Mouse (Mus musculus) cerebellum, adult 11-12 months (tissue): ENCODE measurements around the gene Plgrkt.
A peak's percentile ranks its signal among the peaks of the same experiment; 100 is the strongest.
"Not testable (repeated sequence)": the region's sequence is repeated elsewhere in the genome, so short reads cannot be mapped to it uniquely, and the experiment has no call there.

Experiments
- DNase-seq: peaks from one replicate; pipeline ENCODE4 v3.0.0; 2022

Gene Plgrkt

GRCm38 (mm10) chr19:29366969-29367622 lies at the start of gene Plgrkt, which contains the start of gene Cd274:
Gene Plgrkt (minus strand): TSS chr19:29367390.
Gene Cd274 (plus strand): TSS chr19:29367455.
- DNase-seq: peak; percentile 44

GRCm38 (mm10) chr19:29416393-29416902 lies 49.3 kb upstream of the Plgrkt start:
- no peak for DNase-seq

DNA sequence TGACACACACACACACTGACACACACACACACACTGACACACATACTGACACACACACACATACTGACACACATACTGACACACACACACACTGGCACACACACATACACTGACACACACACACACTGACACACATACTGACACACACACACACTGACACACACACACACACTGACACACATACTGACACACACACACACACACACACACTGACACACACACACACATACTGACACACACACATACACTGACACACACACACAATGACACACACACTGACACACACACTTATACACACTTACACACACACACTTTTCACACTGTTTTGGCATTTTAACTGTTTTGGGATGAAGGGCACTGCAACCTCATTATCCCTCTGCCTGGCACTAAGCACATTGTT lies 47.7 kb upstream of the Plgrkt start:
- not testable (repeated sequence) for DNase-seq

DNA sequence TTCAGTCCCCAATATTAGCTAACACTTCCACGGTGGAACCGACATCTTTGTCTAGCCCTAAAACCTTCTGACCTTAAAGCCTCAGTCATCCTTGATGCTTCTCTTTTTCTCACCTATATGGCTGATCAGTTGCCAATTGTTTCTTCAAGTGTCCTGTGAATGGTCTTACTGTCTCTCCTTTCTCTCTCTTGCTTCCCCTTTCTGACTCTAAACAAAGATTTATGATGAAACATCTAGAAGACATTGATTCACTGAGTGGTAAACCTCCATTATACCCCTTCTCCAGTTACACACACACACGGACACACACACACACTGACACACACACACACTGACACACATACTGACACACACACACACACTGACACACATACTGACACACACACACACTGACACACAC lies 47.3 kb upstream of the Plgrkt start:
- DNase-seq: no peak

DNA sequence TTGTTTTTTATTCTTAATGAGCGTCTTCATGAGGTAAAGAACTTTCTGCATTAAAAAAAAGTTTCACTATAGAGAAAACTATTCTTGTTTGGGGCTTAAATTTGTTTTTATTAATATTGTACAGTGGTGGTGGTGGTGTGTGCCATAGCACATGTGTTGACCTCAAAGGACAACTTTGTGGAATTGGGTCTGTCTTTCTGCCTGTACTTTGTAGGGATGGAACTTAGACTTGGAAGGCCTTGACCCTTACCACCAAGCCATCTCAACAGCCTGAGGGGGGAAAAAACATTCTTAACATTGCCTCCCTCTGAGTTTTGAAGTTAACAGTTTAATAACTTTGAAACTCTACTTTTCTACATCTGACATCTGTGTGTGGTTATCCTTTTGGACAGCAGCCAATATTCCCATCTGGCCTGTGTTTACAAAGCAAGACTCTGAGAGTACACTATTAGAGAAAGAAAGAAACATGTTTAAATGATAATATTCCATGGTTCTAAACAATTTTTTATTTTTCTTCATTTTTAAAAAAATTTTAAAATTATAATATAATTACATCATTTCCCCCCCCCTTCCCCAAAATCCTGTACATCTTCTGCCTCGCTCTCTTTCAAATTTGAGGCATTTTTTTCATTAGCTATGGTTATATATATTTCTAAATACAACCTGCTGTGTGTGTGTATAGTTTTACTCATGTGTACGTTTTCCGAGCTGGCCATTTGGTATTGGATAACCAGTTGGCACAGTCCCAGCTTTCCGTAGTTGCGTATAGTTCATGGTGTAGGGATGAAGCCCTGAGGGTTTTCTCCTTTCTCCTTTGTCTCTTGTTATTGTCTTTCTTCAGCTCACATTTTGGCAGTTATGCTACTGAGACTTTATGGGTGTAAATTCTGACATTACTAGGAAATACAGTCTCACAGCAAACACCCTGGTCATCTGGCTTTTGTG lies 45.6 kb upstream of the Plgrkt start:
- DNase-seq: no peak

DNA sequence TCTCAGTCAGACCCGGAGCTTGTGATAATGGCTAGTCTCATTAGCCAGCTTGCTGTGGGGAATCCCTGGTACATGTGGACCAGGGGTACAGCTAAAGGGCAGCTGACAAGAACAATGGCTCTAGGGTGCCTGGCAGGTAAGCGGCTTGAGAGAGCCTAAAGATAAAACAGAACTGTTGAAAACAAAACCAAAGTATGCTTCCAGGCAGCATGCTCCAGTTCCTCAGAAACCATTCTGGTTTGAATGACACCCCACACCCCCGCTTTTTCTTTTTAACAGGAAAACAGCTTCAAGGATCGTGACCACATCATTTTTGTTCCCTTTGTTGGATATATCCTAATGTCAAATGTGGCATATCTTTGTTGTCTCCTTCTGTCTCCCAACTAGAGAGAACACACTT lies 43.4 kb upstream of the Plgrkt start, which contains the start of gene Pdcd1lg2:
Gene Pdcd1lg2, plus strand, starts transcription at position 301 of the 400 bp plus-strand sequence.
- no peak for DNase-seq

DNA sequence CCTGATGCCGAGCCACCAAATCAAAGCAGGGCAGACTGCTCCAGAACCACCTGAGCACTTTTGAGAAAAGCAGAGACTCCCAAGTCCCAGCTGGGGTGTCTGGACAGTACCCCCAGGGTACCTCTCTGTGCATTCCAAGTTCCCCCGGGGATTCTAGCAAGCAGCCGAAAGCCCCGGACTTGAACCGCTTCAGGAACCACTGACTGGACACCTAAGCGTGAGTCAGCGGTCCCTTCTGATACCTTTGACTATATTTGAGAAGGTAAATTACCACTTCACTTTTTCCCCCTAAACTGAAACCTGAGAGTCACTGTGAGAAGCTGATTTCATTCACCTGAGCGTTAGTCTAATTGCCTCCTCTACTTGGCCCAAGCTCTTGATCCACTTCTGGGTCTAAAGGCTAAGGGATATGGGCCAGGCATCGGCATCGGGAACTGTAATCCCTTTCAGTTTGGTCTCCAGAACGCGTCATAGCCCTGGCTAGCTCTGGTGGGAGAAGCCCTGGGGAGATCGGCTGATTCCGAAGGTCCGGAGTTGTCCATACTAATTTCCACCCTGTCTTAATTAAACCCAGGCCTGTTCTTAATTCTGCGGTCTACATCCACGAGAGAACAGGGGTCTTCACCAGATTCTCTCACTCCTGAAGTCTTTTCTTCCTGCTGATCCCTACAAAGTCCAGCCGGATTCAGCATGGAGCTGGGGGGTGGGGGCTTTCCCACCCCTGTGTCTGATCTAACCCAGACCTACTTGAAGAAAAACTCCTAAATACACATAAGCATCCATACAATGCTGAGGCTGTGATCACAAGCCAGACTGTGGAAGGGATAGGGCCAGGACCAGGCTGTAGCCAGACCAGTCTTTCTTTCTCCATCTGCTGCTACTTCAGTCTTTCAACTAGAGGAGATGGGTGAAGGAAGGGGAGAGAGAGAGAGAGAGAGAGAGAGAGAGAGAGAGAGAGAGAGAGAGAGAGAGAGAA lies 39.1 kb upstream of the Plgrkt start:
- DNase-seq: no peak

DNA sequence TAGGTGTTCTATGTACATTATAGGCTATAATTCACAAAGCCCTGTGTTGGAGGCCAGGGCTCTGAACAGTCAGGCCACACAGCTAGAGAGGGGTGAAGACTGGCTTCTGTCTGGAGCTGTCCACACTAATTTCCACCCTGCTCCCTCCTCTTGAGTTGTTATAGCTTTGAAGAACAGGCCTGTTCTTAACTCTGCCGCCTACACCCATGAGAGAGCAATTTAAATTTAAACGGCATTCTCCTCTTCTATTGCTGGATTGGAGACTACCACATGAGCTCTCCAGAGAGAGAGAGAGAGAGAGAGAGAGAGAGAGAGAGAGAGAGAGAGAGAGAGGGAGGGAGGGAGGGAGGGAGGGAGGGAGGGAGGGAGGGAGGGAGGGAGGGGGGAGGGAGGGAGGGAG lies 38.2 kb upstream of the Plgrkt start:
- no peak for DNase-seq

DNA sequence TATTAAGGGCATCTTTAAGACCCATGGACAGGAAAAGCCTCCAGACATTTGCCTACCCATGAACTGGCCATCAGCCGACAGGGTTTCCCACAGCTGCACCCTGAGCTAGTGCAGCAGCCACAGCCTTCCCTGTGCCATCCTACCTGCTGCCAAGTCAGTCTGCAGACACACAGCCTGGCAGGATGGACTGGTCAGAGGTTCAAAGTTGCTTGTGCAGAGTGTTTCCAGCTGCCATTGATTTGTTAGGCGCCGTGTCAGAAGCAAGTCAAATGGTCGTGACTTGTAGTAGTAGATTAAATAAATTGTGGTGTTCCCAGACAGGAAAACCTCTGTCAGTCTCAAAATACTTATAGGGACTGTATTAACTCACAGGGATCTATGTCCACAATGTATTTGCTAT lies 36.1 kb upstream of the Plgrkt start:
- no peak for DNase-seq

- DNase-seq: no peak
Measured at GRCm38 (mm10) chr19:29402621-29403020, 35.4 kb upstream of the Plgrkt start.

- no peak for DNase-seq
Measured at GRCm38 (mm10) chr19:29400466-29400865, 33.3 kb upstream of the Plgrkt start.

DNA sequence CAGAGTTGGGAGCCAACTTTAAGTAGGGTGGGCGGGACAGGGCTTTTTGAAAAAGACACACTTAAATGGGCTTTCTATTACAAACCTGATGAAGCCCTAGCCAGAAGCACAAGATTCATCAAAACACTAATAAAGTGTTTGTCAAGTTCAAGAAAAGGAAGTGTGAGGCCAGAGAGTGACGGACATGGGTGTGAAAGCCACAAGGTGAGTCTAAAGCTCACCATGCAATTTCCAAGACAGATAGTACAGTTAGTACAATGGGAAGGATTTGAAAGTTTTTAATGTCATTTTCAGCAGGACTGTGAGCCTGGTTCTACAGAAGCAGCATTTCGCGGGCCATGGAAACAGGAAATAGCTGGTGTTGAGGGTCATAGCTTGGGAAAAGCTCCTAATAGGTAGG lies 32.6 kb upstream of the Plgrkt start:
- DNase-seq: no peak

DNA sequence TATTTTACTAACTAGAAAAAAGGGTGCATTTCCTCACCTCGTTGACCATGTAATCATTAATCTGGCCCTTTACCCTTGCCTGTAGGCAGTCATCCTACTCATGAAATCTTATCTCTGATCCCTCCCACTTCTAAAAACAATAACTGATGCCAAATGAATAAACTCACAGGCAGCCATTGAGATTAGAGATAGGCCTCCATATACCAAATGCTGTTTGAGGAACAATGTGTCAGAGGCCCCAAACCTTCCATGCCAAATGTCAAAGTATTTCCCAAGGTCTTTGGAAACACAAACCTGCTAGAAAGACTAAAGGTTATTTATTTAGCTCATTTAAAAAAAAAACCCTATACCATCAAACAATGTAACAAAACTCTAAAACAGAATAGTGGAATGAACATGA lies 29.2 kb upstream of the Plgrkt start:
- DNase-seq: no peak

GRCm38 (mm10) chr19:29394721-29395120 lies 27.5 kb upstream of the Plgrkt start:
- DNase-seq: no peak

DNA sequence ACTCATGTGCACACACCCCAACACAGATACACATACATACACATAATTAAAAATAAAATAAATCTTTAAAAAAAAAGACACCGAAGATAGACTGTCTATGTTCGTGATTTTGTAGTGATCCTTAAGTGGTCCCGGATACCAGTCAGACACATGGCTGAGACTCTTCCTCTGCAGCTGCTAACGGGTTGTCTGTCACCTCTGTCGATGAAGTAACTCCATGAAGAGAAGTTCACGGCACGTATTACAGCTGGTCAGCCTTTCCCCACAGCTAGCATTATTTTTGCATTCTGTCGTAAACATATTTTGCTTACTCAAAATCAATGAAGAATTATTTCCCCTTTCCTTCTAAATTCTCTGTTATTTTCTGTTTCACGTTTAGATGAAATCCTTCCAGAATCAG lies 26.1 kb upstream of the Plgrkt start:
- no peak for DNase-seq

GRCm38 (mm10) chr19:29391279-29391678 lies 24.1 kb upstream of the Plgrkt start:
- no peak for DNase-seq

DNA sequence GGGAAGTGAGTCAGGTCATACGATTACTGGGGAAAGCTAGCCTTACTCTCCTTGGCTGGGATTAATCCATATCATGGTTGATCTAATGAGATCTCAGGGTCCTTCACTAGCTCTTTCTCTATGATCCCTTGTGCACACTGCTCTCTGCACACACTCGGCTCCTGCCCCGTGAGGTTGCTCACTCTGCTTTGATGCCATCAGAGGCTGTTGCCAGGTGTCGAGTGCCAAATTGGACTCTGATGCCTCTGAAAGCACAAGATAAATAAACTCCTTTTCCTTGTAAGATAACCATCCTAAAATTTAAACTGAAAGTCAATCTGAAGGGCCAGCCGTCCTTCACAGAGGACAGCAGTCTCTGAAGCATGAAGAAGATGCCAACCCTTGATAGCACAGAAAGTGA lies 23.3 kb upstream of the Plgrkt start:
- DNase-seq: no peak

GRCm38 (mm10) chr19:29388818-29389217 lies 21.6 kb upstream of the Plgrkt start:
- DNase-seq: no peak

GRCm38 (mm10) chr19:29385822-29386221 lies 18.6 kb upstream of the Plgrkt start:
- no peak for DNase-seq

GRCm38 (mm10) chr19:29384994-29385393 lies 17.8 kb upstream of the Plgrkt start:
- DNase-seq: no peak

GRCm38 (mm10) chr19:29384412-29384811 lies 17.2 kb upstream of the Plgrkt start:
- no peak for DNase-seq

DNA sequence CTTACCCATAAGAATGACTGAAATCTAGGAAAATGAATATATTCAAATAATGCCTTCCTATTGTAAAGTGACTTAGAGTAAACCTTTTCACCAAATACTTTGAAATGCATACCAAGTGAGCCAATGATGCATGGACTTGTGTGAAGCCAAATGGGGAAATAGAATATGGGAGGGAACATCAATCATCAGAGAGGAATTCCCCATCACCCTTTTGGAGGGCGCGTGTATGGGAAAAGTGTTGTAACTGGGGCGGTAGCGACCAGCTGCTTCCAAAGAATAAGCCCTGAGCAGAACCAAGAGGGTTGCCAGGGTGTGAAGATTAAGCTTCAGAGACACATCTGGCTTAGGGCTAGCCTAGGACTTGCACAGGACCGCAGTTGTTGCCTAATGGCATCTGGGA lies 16.2 kb upstream of the Plgrkt start:
- DNase-seq: no peak
